Mouse (Mus musculus) large intestine, adult 2 months (tissue): ENCODE results near the gene Olfr1344. TPM values are rescaled to one million over a fixed set of nuclear protein-coding genes. Genes with fewer than 3 reads are reported as not detected.
"Not testable (repeated sequence)": the region's sequence is repeated elsewhere in the genome, so short reads cannot be mapped to it uniquely, and the experiment has no call there.

ENCODE experiments used
- DNase-seq: peaks from one replicate; pipeline ENCODE4 v3.0.0-alpha.2; 2012; ENCODE audit warnings: low read depth, low spot score
- WGBS: fragments of 180-500 bp; shearing (Covaris S2); methylation state at CpG from one replicate; pipeline ENCODE4 v1.1.7; 2018; 5-methylcytosine and 5-hydroxymethylcytosine counted together
- polyA plus RNA-seq: library from polyadenylated mRNA; depleted of rRNA; stranded (reverse); fragments of >200 nt; gene quantifications from 2 replicates; pipeline ENCODE4 v1.2.3, GENCODE M21; 2012; rRNA removed

The Olfr1344 gene
- not detected in 2 replicates for polyA plus RNA-seq

- no peak for DNase-seq
- WGBS, result 64% methylated on average over 3 of the region's 3 CpGs
Measured at GRCm38 (mm10) chr7:6438388-6438787, at the start of gene Olfr1344. TSS of gene Olfr1344 (plus strand) at chr7:6438688.

- WGBS, result 93% methylated on average over 5 of the region's 5 CpGs
- no peak for DNase-seq
Measured at GRCm38 (mm10) chr7:6388971-6389370, 49.5 kb upstream of the Olfr1344 start.

- WGBS, result 70% methylated on average over 5 of the region's 5 CpGs
- DNase-seq, result no peak
Measured at GRCm38 (mm10) chr7:6389449-6389848, 49.0 kb upstream of the Olfr1344 start.

- DNase-seq, result no peak
- 27% methylated on average over 25 of the region's 25 CpGs for WGBS
Measured at GRCm38 (mm10) chr7:6397996-6398975, 40.2 kb upstream of the Olfr1344 start, which contains the start of gene Smim17. TSS of gene Smim17 (plus strand) at chr7:6398715.

- DNase-seq, result peak; percentile 66
- 2% methylated on average over 17 of the region's 17 CpGs for WGBS
Measured at GRCm38 (mm10) chr7:6410043-6410442, 28.4 kb upstream of the Olfr1344 start, which contains the start of gene Gm20715. TSS of gene Gm20715 (plus strand) at chr7:6410277.

GRCm38 (mm10) chr7:6414626-6415441 lies 23.7 kb upstream of the Olfr1344 start:
- DNase-seq, result no peak
- WGBS, result 11% methylated on average over 21 of the region's 22 CpGs

- DNase-seq, result no peak
- WGBS, result 18% methylated on average over 8 of the region's 8 CpGs
Measured at GRCm38 (mm10) chr7:6415442-6415787, 23.1 kb upstream of the Olfr1344 start.

GRCm38 (mm10) chr7:6419894-6420293 lies 18.6 kb upstream of the Olfr1344 start:
- 67% methylated on average over 6 of the region's 6 CpGs for WGBS
- DNase-seq, result no peak

- WGBS, result 84% methylated on average over 3 of the region's 3 CpGs
- no peak for DNase-seq
Measured at GRCm38 (mm10) chr7:6429381-6429780, 9.1 kb upstream of the Olfr1344 start.

- WGBS, result 32% methylated on average over 2 of the region's 2 CpGs
Measured at GRCm38 (mm10) chr7:6430342-6430741, 8.1 kb upstream of the Olfr1344 start.

GRCm38 (mm10) chr7:6441173-6441572 lies 2.7 kb downstream of the Olfr1344 start:
- DNase-seq, result no peak
- WGBS, result 48% methylated on average over 2 of the region's 2 CpGs

More at GRCm38 (mm10) chr7:6430342-6430741, 8.1 kb upstream of the Olfr1344 start:
- no peak for DNase-seq

GRCm38 (mm10) chr7:6447771-6448170 lies 9.3 kb downstream of the Olfr1344 start:
- WGBS, result 84% methylated on average over 5 of the region's 5 CpGs
- DNase-seq, result no peak

- DNase-seq, result no peak
Measured at GRCm38 (mm10) chr7:6455868-6456267, 17.4 kb downstream of the Olfr1344 start, which contains the start of gene Olfr1336. TSS of gene Olfr1336 (plus strand) at chr7:6456168.

- 39% methylated on average over 3 of the region's 3 CpGs for WGBS
- DNase-seq, result no peak
Measured at GRCm38 (mm10) chr7:6456399-6456798, 17.9 kb downstream of the Olfr1344 start.

GRCm38 (mm10) chr7:6466951-6467350 lies 28.5 kb downstream of the Olfr1344 start, which contains the start of gene Olfr1346:
TSS of gene Olfr1346 (plus strand) at chr7:6467101.
- DNase-seq, result no peak

- DNase-seq, result not testable (repeated sequence)
- 42% methylated on average over 2 of the region's 2 CpGs for WGBS
Measured at GRCm38 (mm10) chr7:6477633-6478032, 39.1 kb downstream of the Olfr1344 start.

- 9% methylated on average over 2 of the region's 2 CpGs for WGBS
Measured at GRCm38 (mm10) chr7:6486841-6487240, 48.4 kb downstream of the Olfr1344 start, which contains the start of gene Olfr5. TSS of gene Olfr5 (minus strand) at chr7:6486941.

More at GRCm38 (mm10) chr7:6486841-6487240, 48.4 kb downstream of the Olfr1344 start, which contains the start of gene Olfr5:
- no peak for DNase-seq
